Mouse (Mus musculus) MEL (cell line): ENCODE results near the gene Arsb.

Experiments
- BHLHE40 ChIP-seq: IDR thresholded peaks from 2 replicates; pipeline ENCODE4 v1.6.1; 2012; ENCODE audit warnings: low read depth, mild to moderate bottlenecking, inconsistent platforms, low read length, improper control_type of control experiment, borderline replicate concordance
- CTCF ChIP-seq, 3 experiments: IDR thresholded peaks in 2 of 3; conservative IDR thresholded peaks in 1 of 3; 2 replicates each; pipeline ENCODE4 v1.5.1; 2011 to 2012; ENCODE audit warnings: low read length in 3 of 3, low read depth in 2 of 3, mild to moderate bottlenecking in 2 of 3, improper control_type of control experiment in 1 of 3, inconsistent platforms in 1 of 3, mixed read lengths in 1 of 3, moderate library complexity in 1 of 3; ENCODE audit not compliant: control insufficient read depth in 1 of 3, insufficient read depth in 1 of 3, poor library complexity in 1 of 3, severe bottlenecking in 1 of 3
- E2F4 ChIP-seq: IDR thresholded peaks from 2 replicates; pipeline ENCODE4 v1.6.1; 2011; ENCODE audit warnings: low read depth, low read length, improper control_type of control experiment, borderline replicate concordance
- ELF1 ChIP-seq: IDR thresholded peaks from 2 replicates; pipeline ENCODE4 v1.6.1; 2014; ENCODE audit warnings: low read depth, mild to moderate bottlenecking, inconsistent platforms, low read length, improper control_type of control experiment, moderate library complexity
- EP300 ChIP-seq, 2 experiments: IDR thresholded peaks; 2 replicates each; pipeline ENCODE4 v1.6.1; 2011; ENCODE audit warnings: improper control_type of control experiment in 2 of 2, low read length in 2 of 2, low read depth in 1 of 2, mild to moderate bottlenecking in 1 of 2
- MAX ChIP-seq: IDR thresholded peaks from 2 replicates; pipeline ENCODE4 v1.6.1; 2011; ENCODE audit warnings: low read length, improper control_type of control experiment
- POLR2A ChIP-seq, 2 experiments: IDR thresholded peaks; 2 replicates each; pipeline ENCODE4 v1.6.1; 2011 to 2012; ENCODE audit warnings: low read length in 2 of 2, mild to moderate bottlenecking in 2 of 2, control low read depth in 1 of 2, improper control_type of control experiment in 1 of 2, low read depth in 1 of 2, moderate library complexity in 1 of 2; ENCODE audit not compliant: control insufficient read depth in 1 of 2, insufficient read depth in 1 of 2, poor library complexity in 1 of 2
- POLR2AphosphoS5 ChIP-seq: IDR thresholded peaks from 2 replicates; pipeline ENCODE4 v1.6.1; 2012; ENCODE audit warnings: low read depth, borderline replicate concordance, mild to moderate bottlenecking, inconsistent platforms, low read length, moderate library complexity, mixed read lengths
- RCOR1 ChIP-seq: IDR thresholded peaks from 2 replicates; pipeline ENCODE4 v1.6.1; 2012; ENCODE audit warnings: low read depth, mild to moderate bottlenecking, inconsistent platforms, low read length, improper control_type of control experiment
- SMC3 ChIP-seq: IDR thresholded peaks from 2 replicates; pipeline ENCODE4 v1.6.1; 2011; ENCODE audit warnings: low read depth, low read length, improper control_type of control experiment
- TCF12 ChIP-seq: IDR thresholded peaks from 2 replicates; pipeline ENCODE4 v1.6.1; 2014; ENCODE audit warnings: low read depth, mild to moderate bottlenecking, inconsistent platforms, low read length, improper control_type of control experiment, moderate library complexity
- ZKSCAN1 ChIP-seq: IDR thresholded peaks from 2 replicates; pipeline ENCODE4 v1.6.1; 2012; ENCODE audit warnings: low read depth, mild to moderate bottlenecking, inconsistent platforms, low read length, improper control_type of control experiment, moderate library complexity
- ZNF384 ChIP-seq: IDR thresholded peaks from 2 replicates; pipeline ENCODE4 v1.6.1; 2012; ENCODE audit warnings: low read depth, mild to moderate bottlenecking, inconsistent platforms, low read length, improper control_type of control experiment

GRCm38 (mm10) chr13:93930561-93931340 lies 159.3 kb downstream of the Arsb start:
- no peak for TF ChIP-seq ELF1
- no peak for TF ChIP-seq TCF12
- TF ChIP-seq CTCF (IDR thresholded peaks at IDR 0.05 in 2 of 3, conservative IDR thresholded peaks at IDR 0.05 in 1 of 3; ENCODE audit: control insufficient read depth in 1 of 3, insufficient read depth in 1 of 3, low read depth in 2 of 3, low read length in 3 of 3, poor library complexity in 1 of 3, severe bottlenecking in 1 of 3) = no peak
- TF ChIP-seq POLR2A (IDR thresholded peaks at IDR 0.05; ENCODE audit: control insufficient read depth in 1 of 2, insufficient read depth in 1 of 2, low read depth in 1 of 2, low read length in 2 of 2, poor library complexity in 1 of 2) = no peak
- no peak for TF ChIP-seq POLR2AphosphoS5
- TF ChIP-seq ZNF384 = no peak
- TF ChIP-seq SMC3 = no peak
- no peak for TF ChIP-seq EP300 (IDR thresholded peaks at IDR 0.05; ENCODE audit: low read depth in 1 of 2, low read length in 2 of 2)
- no peak for TF ChIP-seq MAX
- no peak for TF ChIP-seq BHLHE40
- no peak for TF ChIP-seq ZKSCAN1
- no peak for TF ChIP-seq E2F4
- TF ChIP-seq RCOR1 = no peak
